Mouse (Mus musculus) cortical plate, adult 2 months (tissue): ENCODE measurements around the gene Tnnc2. TPM values are rescaled to one million over a fixed set of nuclear protein-coding genes. Genes with fewer than 3 reads are reported as not detected.

Experiments used
- H3K27ac ChIP-seq: fragments of 200-500 bp; 2 replicates; pipeline ENCODE4 v1.5.1; 2012; ENCODE audit warnings: low read length, control low read depth, inconsistent platforms; ENCODE audit not compliant: insufficient read depth
- H3K4me1 ChIP-seq: fragments of 200-500 bp; 2 replicates; pipeline ENCODE4 v1.6.1; 2011; ENCODE audit warnings: low read length; ENCODE audit not compliant: control insufficient read depth, insufficient read depth
- H3K4me3 ChIP-seq: fragments of 200-500 bp; 2 replicates; pipeline ENCODE4 v1.5.1; 2011; ENCODE audit warnings: mild to moderate bottlenecking, low read length, control low read depth; ENCODE audit not compliant: insufficient read depth
- CTCF ChIP-seq: fragments of 200-500 bp; IDR thresholded peaks from 2 replicates; pipeline ENCODE4 v1.5.1; 2011; ENCODE audit warnings: mild to moderate bottlenecking, control low read depth, low read length; ENCODE audit not compliant: insufficient read depth; ENCODE audit errors: extremely low read depth
- POLR2A ChIP-seq: fragments of 200-500 bp; IDR thresholded peaks from 2 replicates; pipeline ENCODE4 v1.6.1; 2011; ENCODE audit warnings: mild to moderate bottlenecking, low read length, control low read depth; ENCODE audit not compliant: insufficient read depth; ENCODE audit errors: extremely low read depth
- polyA plus RNA-seq: library from polyadenylated mRNA; depleted of rRNA; stranded (reverse); fragments of >200 nt; gene quantifications from 2 replicates; pipeline ENCODE4 v1.2.3, GENCODE M21; 2012; rRNA removed

Gene Tnnc2
- polyA plus RNA-seq, result 1.3 and 1.6 TPM in 2 replicates

- H3K4me1 ChIP-seq, result no peaks in the 10 kb centered on the region
- no peak within 1 kb of the TSS for H3K4me3 ChIP-seq
- no peak for TF ChIP-seq CTCF
- TF ChIP-seq POLR2A, result no peak
- H3K27ac ChIP-seq, result no peak within 1 kb of the TSS
These were observed at the start of gene Tnnc2 for GRCm38 (mm10) chr2:164779481-164780086. TSS of gene Tnnc2 (minus strand) at chr2:164779967.

GRCm38 (mm10) chr2:164829090-164829489 is 49.3 kb upstream of the Tnnc2 start:
- Histone ChIP-seq H3K4me1 (peaks cover 2% of the 10 kb centered on the region; the same call in 1 of the 2 replicates), H3K4me3 (no peak overlapping the region), H3K27ac (no peak overlapping the region)
- TF ChIP-seq POLR2A (no peak), CTCF (no peak)

GRCm38 (mm10) chr2:164828437-164828836 is 48.7 kb upstream of the Tnnc2 start, which contains the start of gene Spata25:
TSS of gene Spata25 (minus strand) at chr2:164828537.
- no peak within 1 kb of the TSS for H3K27ac ChIP-seq
- peaks cover 2% of the 10 kb centered on the region; the same call in 1 of the 2 replicates for H3K4me1 ChIP-seq
- no peak within 1 kb of the TSS for H3K4me3 ChIP-seq
- TF ChIP-seq CTCF (no peak), POLR2A (no peak)

GRCm38 (mm10) chr2:164827146-164827850 is 47.5 kb upstream of the Tnnc2 start:
- TF ChIP-seq POLR2A, result no peak
- TF ChIP-seq CTCF, result no peak
- Histone ChIP-seq H3K4me1 (peaks cover 2% of the 10 kb centered on the region; the same call in 1 of the 2 replicates), H3K27ac (no peak overlapping the region), H3K4me3 (no peak overlapping the region)

GRCm38 (mm10) chr2:164825521-164825920 is 45.8 kb upstream of the Tnnc2 start:
- Histone ChIP-seq H3K27ac (no peak overlapping the region), H3K4me3 (no peak overlapping the region), H3K4me1 (peaks cover 2% of the 10 kb centered on the region; the same call in 1 of the 2 replicates)
- TF ChIP-seq CTCF (no peak), POLR2A (no peak)

- TF ChIP-seq POLR2A (no peak), CTCF (no peak)
- H3K4me3 ChIP-seq, result no peak overlapping the region
These were observed 44.2 kb upstream of the Tnnc2 start for GRCm38 (mm10) chr2:164823969-164824368.

GRCm38 (mm10) chr2:164823181-164823585 is 43.4 kb upstream of the Tnnc2 start:
- TF ChIP-seq CTCF, result no peak
- no peak for TF ChIP-seq POLR2A
- Histone ChIP-seq H3K27ac (peak overlapping the region; percentile 51), H3K4me3 (peak overlapping the region; percentile 54), H3K4me1 (peaks cover 2% of the 10 kb centered on the region; the same call in 1 of the 2 replicates)

More at GRCm38 (mm10) chr2:164823969-164824368, 44.2 kb upstream of the Tnnc2 start:
- Histone ChIP-seq H3K4me1 (peaks cover 2% of the 10 kb centered on the region; the same call in 1 of the 2 replicates), H3K27ac (no peak overlapping the region)

- Histone ChIP-seq H3K4me1 (peaks cover 2% of the 10 kb centered on the region; the same call in 1 of the 2 replicates), H3K27ac (peak within 1 kb of the TSS; percentile 51), H3K4me3 (peak within 1 kb of the TSS; percentile 54)
- peak; percentile 94 for TF ChIP-seq POLR2A
- TF ChIP-seq CTCF, result no peak
These were observed 42.9 kb upstream of the Tnnc2 start, which contains the start of gene Zswim1 for GRCm38 (mm10) chr2:164822636-164823165. TSS of gene Zswim1 (plus strand) at chr2:164822686.

- peaks cover 1% of the 10 kb centered on the region; the same call in 1 of the 2 replicates for H3K4me1 ChIP-seq
- TF ChIP-seq CTCF (no peak), POLR2A (no peak)
- H3K4me3 ChIP-seq, result no peak overlapping the region
- H3K27ac ChIP-seq, result no peak overlapping the region
These were observed 41.3 kb upstream of the Tnnc2 start for GRCm38 (mm10) chr2:164821060-164821459.
